Mouse (Mus musculus) thymus, postnatal 25 days (tissue): ENCODE results near the gene Fam107b.
"Not testable (repeated sequence)": the region's sequence is repeated elsewhere in the genome, so short reads cannot be mapped to it uniquely, and the experiment has no call there.

ENCODE experiments used
- DNase-seq: peaks from one replicate; pipeline ENCODE4 v3.0.0; 2022

Fam107b gene

DNA sequence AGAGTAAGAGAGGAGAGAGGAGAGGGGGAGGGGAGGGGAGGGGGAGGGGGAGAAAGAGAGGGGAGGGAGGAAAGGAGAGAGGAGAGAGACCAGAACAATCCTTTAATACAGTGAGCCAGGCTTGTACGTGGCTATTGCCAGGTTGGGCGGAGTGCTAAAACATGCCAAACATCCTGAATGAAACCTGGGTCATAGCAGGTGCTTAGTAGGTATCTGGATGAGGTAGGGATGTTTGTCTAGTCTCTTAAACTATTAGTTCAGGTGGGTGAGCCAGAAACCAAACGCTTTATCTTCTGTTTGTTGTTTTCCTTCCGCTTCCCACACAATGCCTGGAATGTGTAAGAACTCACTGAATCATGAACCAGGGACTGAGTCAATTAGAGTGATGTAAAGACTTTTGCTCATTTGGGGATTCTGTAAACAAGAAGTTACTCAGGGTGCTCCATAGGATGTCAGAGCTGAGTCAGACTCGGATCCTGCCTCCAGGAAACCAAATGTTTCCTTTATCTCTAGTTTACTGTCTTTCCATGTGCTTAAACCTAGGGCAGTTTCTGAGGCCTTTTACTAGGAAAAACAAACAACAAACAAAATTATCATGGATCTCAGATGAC lies 89.1 kb downstream of the Fam107b start:
- DNase-seq: peak; percentile 35

DNA sequence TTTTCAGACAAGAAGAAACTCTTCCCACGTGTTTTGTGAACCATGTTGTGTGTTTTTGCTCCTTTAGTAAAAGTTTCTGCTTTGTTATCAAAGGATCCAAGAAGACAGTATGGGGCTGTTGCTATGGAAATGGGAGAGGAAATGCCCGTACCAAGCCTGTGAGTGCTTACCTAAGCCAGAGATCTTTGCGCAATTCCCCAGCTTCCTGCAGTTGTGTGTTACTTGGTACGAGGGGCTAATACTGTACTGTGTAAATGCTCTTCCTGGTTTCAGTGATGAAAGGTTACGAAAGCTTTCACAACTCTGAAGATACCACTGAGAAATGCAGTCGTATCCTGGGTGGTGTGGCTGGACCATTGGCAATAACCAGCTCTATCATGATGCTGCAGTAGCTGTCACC lies 93.8 kb downstream of the Fam107b start:
- no peak for DNase-seq

DNA sequence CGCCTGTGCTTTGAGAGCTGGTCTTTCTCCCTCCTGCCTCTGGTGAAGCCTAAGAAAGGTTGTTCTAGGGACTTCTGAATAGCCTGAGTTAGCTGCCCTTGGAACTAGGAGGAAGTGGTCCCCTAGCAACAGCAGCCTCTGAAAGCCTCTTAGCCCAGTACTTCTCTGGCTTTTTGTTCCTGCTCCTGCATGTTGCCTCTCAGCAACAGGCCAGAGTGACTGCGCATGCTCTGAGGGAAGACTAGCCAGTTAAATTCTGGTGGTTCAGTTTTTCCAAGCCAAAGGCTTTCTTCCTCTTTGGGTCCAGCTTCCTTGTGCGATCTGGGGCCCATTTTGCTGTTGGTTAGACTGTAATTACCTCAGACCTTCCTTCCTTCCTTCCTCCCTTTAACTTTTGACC lies 98.4 kb downstream of the Fam107b start:
- peak; percentile 33 for DNase-seq

DNA sequence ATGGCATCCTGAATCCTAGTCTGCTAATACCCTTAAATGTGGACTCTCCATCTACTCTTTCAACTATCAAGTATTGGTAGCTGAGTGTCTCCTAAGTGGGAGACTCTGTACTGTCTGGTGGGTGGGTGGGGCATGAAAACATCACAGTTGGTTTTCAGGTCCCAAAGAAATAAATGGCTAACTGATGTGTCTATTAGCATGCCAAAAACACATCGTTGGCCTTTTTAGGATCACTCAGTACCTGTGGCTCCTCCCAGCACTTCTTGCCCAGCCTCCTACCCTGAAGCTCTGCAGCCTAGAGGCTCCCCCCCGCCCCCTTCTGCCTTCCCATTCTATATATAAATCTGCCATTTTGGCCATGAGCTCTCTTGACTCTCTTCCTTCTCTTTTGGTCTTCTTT lies 99.4 kb downstream of the Fam107b start:
- no peak for DNase-seq

DNA sequence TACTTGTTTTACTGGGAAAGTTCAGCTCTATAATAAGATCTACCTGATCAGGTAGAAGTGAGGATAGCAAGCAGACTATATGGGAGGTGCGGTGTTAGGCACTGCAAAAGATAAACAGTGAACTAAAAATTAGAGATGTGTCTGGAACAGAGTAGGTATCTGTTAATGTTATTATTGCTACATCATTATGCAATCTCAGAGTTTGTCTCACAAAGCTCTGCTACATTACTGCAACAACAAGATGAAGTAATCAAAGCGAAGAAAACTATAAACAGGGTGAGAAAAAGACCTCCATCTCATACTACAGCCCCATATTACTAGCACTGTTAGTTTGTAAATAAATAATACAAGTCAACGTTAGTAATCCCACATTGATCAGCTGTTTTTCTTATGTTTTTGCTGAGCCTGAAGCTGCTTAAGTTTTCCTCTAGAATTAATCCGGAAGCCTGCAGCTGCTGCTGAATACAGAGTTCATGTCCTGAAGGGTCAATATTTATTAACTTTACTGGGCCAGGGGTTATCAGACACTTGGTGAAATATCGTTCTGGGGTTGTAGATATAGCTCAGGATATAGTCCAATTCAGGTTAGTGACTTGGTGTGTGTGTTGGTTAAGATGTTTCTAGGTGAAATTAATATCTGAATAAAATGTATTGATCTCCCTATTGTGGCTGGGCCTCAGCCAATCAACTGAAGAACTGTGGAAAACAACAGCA lies 102.5 kb downstream of the Fam107b start:
- no peak for DNase-seq

DNA sequence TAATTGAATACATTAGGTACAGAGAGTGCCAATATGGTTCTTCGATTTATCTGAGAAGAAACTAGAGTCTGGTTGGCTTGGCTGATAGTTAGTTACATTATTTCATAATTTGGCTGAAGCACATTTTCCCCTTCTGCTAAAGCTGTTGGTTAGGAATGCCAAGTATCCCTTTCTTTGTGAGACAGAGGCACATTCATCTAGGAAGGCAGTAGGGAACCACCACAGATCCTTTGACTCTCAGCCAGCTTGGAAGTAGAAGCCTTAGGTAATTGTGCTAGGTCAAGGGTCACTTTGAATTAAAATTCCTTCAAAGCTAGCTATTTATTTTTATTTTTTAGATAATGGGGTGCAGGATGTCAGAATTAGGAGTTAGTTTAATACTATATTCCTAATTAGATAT lies 105.2 kb downstream of the Fam107b start:
- no peak for DNase-seq

DNA sequence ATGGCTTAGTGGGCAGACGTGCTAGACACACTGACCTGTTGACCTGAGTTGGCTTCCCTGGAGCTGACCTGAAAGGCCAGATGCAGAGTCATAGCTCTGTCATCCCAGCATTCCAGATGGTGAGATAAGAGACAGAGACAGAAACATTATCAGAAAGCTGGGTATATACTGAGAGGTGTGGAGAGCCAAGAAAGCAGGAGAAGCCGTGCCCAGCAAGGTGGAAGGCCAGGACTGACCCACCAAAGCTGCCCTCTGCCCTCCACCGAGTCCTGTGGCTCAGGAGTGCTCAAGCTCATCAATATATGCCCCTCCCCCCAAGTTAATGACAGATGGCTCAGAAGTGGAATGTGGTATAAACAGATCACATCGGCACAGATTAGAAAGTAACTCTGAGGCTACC lies 112.4 kb downstream of the Fam107b start:
- DNase-seq: no peak

DNA sequence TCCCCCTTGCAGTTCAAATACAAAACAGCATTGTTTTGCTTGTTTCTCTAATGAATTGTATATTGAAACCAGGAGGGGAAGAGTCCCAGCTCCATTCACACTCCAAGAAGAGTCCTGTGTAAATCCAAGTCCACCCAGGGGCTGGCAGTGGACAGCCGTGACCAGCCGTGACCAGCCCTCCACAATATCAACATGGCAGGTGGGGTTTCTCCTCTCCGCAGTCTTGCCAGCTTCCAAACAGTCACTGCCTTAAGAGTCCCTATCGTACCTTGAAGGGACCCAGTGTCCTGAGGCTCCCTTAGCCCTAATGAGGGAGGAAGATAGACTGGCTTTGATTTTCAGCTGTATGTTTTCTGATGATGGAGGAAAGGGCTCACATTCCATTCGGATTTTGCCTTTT lies 113.1 kb downstream of the Fam107b start:
- DNase-seq: no peak

DNA sequence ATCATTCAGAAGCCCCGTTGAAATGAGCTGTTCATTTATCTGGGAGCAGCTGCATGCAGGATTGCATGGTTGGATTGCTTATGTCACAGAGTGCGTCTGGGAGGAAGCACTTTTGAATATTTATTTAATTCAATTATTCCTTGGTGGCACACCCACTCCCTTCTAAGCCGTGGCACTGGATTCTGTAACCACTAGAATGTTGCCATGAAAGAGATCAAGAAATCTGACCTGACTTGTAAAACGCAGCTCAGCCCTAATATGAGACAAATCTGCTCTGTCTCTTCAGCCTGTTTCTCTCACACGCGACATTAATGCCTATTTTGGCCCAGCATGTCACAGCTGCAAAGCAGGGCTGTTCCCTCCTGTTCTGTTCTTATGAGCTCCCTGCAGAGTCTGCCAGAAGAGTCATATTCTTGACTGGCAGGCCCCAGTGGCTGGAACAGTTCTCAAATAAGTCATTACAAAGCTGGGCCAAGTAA lies 113.5 kb downstream of the Fam107b start:
- no peak for DNase-seq

DNA sequence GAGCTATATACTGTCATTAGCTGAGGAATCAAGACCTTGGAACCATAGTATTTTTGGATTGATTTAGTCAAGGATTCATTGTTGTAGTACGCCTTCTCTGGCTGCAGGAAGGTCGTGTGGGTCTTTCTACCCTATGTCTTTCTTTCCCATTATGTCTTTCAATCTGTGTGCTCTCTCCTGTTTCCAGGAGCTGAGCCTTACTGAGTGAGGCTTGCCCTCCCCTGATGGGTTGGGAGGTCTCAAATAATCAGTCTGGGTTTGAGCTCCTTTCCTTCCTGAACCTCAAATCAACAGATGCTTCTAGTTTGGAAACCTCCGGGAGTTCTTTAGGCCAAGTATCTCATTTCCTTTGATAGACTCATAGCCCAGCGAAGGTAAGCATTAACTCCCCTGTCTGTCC lies 119.9 kb downstream of the Fam107b start:
- DNase-seq: no peak

DNA sequence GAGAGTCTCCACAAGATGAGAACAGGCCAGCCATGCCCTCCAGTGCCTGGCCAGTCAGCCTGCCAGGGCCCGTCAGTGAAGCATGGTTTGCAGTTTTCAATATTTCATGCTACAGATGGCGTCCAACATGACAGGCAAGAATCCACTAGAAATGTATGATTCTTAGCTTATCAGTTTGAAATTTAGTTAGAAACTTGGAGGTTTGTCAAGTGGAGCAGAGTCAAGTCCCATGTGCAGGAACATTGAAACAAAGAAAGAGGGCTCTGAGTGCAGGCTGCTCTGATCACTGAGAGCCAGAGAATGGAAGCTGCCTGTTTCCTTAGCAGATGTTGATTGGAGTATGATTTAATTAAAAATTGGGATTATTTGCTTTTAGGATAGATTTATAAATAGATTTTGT lies 122.5 kb downstream of the Fam107b start:
- DNase-seq: no peak

DNA sequence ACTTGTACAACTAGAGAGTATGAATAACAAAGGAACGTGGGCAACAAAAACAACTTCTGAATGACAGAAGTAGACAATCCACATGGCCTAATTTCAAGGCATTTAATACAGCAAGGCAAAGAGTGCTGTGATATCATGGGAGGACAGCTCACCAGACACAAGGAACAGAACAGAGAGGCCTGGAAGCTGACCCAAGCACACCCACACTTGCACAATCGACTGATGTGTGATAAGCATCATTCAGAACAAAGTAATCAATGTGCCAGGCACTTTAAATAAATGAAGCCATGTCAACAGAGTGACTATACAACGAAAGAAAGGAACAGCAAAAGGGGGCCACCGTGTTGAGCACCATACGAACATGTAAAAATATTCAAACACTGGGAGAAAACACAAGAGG lies 125.6 kb downstream of the Fam107b start:
- DNase-seq: no peak

DNA sequence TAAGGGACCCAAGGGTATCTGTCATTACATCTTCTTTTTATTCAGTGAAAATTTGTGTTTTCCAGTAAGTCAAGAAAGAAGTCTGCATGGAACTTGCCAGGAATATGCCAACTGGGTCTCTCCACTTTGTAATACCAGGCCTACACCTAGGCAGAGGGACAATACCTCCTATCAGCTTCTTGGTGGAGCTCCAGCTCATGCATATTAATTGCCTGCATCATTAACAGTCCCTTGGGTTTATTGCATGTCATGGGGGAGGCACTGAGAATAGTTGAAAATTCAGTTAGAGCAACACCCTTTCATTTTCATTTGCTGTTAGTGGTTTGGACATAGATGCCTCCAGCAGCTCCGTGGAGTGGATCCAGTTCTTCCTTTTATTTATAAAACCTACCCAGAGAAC lies 130.1 kb downstream of the Fam107b start:
- no peak for DNase-seq

DNA sequence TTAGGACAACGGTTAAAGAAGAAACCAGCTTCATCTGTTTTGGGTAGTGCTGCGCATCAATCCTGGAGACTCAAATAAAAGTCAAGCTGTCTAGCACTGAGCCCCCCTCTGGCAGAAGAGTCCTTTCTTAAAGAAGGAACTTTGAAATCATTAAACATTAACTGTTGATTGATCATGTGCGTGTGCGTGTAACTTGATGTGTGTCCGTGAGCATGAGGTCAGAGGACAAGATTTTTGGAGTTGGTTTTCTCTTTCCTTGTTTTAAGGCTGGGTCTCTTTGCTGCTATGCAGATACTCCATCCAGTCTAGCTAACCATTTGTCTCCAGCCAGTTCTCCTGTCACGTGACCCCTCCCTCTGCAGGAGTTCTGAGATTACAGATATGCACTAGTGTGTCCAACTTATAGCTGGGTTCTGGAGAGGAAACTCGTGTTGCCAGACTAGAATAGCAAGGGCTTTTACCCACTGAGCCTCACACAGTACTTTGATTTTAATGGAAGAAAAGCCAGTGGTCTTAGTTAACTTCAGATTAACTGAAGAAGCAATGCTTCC lies 132.4 kb downstream of the Fam107b start:
- DNase-seq: peak; percentile 0

DNA sequence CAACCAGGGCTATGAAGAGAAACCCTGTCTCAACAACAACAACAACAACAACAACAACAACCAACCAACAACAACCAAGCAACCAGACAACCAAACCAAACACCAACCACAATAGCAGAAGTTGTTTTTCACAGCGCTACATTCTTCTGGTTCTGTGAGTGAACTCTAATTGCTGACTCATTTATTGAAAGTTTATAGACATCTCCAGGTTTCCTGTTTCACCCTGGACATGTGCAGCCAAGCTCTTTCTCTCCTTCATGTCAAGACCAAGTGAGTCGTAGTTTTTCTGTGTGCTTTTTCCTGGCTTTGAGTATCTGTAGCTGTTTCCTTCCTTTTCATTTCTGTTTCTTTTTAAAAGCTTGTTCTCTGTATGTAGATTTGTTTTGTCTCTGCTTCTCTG lies 133.5 kb downstream of the Fam107b start:
- DNase-seq: no peak

DNA sequence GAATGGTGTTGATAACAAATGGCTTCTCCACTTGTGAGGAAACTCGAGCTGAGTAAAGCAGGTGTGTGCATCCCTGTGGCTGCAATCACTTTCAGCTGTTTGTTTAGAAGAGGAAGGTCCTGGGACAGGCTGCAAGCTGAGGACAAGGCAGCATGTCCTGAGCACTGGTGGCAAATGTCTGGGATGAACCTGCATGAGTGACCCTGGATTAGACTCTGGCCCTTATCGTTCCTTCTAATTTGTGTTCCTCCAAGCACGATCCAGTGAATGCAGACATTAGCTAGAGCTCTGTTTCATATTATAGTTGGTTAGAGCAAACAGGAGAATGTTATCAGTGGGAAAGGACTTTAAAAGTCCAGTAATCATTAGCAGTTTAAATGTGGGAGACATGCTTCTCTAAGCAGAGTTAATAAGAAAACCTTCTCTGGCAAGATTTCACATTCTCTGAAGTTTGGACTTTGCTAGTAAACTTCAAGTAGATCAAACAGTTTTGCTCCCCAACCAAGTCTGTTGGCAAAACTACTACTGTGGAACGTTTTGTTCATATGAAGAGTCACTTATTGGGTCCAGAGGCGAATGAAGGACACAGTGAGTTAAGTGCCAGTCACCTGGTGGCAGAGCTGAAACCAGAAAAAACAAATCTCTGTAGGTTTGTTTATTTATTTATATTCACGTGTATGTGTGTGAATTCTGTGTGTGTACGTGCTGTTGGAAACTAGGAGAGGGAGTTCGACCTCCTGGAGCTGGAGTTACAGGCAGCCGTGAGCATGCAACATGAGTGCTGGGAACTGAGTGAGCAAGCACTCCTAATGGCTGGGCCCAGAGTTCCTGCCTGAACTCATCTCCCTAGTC lies 134.2 kb downstream of the Fam107b start:
- peak; percentile 9 for DNase-seq

DNA sequence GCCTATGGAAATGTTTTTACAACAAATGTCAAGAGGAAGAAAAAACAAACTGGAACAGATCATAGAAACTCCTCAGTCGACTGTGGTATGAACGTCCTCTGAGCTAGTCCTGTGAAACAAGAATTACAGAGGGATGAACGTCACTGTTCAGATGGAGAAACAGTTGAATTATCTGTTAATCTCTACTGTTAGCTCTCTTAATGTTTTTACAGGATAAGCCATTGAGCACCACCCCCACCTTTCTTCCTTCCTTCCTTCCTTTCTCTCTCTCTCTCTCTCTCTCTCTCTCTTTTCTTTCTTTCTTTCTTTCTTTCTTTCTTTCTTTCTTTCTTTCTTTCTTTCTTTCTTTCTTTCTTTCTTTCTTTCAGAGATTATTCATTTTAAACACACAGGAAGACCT lies 135.0 kb downstream of the Fam107b start:
- not testable (repeated sequence) for DNase-seq

DNA sequence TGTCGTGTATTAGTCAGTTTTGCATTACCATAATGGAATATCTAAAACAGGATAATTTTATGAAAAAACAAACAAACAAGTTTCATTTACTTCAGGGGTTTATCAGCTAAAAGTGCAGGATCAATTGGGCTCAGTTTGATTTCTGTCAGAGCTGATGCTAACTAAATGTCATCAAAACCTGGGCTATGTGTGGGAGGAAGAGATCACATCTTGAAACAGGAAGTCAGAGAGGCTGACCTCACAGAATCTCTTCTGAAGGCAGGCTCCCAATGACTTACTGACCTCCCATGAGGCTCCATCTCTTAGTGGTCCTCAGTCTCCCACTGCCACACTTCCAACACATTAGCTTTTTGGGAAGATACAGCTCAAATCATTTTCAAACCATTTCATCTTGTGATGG lies 136.9 kb downstream of the Fam107b start:
- DNase-seq: no peak

DNA sequence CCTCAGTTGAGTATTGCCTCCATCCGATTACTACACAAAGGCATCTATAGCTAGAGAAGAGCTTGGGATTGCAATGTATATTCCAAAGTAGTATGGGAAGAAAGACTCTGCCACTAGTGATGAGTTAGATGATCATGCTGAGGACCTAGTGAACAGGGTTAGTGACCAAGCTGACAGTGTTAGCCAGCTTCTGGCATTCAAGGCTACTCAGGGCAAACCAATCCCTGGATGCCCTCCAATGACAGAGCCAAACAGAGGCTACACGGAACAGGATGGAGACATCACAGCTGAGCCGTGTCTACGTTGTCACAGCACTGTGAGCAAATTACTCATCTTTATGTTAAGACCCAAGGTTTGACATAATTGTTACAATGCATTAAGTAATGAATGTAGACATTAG lies 138.3 kb downstream of the Fam107b start:
- DNase-seq: no peak

DNA sequence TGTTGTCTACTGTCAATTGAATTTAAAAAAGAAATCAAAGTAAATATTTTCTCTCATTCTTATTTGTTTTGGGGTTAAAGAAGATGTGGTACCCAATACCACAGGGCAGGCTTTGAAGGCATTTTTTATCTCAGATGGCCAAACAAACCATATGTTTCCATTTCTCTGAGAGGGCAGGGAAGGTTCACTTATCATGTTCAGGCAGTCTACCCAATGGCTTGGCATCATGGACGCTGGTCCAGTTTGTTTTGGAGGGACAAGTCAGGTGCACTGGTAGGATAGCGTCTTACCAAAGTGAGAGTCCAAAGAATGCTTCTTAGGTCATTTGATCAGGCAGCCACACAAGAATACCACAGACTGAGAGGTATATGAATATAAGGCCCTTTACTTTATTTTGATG lies 139.6 kb downstream of the Fam107b start:
- no peak for DNase-seq

DNA sequence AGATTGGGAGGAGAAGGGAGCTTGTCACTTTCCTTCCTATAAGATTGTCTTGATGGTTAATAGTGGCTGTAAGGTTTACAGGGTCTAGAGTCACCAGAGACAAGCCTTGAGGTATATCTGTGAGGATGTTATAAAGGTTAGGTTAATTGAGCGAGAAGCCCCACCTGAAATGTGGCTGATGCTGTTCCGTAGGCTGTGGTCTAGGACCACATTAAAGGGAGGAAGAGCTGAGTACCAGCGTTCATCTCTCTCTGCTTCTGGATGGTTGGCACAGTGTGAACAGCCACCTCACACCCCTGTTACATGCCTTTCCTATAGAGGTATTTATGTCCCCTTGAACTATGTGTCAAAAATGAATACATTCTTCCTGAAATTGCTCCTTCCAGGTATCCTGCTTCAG lies 140.2 kb downstream of the Fam107b start:
- DNase-seq: no peak

DNA sequence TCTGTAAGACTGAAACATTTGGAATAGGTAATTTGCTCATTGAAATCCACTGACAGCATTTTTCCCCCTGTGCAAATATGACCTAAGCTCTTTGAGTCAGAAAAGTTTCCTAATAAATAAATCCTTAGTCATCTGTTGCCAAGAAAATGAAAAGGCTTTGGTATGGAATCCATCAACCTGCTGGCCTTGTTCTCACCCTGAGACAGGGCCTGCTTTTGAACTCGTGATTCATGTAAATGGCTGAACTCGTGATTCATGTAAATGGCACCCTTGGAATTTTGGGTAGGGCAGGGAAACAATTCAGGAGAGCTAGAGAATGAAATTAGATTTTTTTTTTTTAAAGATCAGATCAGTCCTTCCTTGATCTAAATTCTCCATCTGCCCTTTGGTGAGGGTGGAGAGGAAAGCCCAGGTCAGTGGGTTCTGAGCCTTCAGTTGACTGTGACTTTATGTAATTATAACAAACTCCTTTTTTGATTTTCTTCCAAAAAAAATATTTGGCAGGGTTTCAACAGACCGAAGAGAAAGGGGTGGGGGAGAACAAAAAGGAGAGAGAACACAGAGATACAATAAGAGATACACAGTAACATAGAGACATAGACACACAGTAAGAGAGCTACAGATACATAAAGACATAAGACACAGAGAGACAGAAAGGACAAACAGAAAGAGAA lies 142.2 kb downstream of the Fam107b start:
- peak; percentile 0 for DNase-seq

DNA sequence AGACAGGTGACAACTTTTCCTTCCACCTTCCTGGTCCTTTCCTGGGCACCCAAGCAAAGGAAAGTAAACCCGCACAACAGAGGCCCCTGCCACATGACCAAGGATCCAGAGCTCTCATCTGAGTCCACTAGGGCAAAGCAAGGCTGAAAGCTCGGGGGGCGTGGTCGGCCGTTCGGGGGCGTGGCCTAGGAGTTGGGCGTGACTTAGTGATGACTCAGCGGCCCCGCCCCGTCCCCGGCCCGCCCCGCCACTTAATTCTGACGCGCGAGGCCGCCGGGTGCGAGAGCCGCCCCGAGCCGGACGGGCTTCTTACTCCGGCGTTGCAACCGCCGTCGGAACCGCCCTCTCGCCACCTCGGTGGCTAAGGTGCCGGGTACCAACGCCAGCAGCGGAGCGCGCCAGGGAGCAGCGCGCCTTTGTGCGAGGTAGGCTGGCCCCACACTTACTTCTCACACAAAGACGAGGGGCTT lies 143.0 kb downstream of the Fam107b start:
- DNase-seq: peak; percentile 99
